Mouse (Mus musculus) lung, postnatal 0 days (tissue): ENCODE results near the gene Cox6b2. TPM values are rescaled to one million over a fixed set of nuclear protein-coding genes. Genes with fewer than 3 reads are reported as not detected.

Experiments used
- ATAC-seq: fragments of 200-750 bp; cut with Nextera tagmentation; 2 replicates; pipeline ENCODE4 v1.8.0; 2017; ENCODE audit warnings: moderate library complexity
- DNase-seq: peaks from one replicate; pipeline ENCODE4 v3.0.0-alpha.2; 2016; ENCODE audit warnings: low spot score
- H3K27ac ChIP-seq: fragments of 300-500 bp; sonication (generic); 2 replicates; pipeline ENCODE4 v1.5.1; 2014; ENCODE audit warnings: antibody characterized with exemption, mild to moderate bottlenecking, low read length, mixed read lengths
- H3K27me3 ChIP-seq: fragments of 300-500 bp; sonication (generic); replicated peaks from 2 replicates; pipeline ENCODE4 v1.6.1; 2014; ENCODE audit warnings: low read length, mixed read lengths; ENCODE audit not compliant: insufficient read depth
- H3K36me3 ChIP-seq: fragments of 300-500 bp; sonication (generic); 2 replicates; pipeline ENCODE4 v1.6.1; 2014; ENCODE audit warnings: low read length, mixed read lengths; ENCODE audit not compliant: insufficient read depth
- H3K4me1 ChIP-seq: fragments of 300-500 bp; sonication (generic); 2 replicates; pipeline ENCODE4 v1.6.1; 2014; ENCODE audit warnings: antibody characterized with exemption, low read depth, low read length, mixed read lengths; ENCODE audit not compliant: insufficient read depth
- H3K4me2 ChIP-seq: fragments of 300-500 bp; sonication (generic); replicated peaks from 2 replicates; pipeline ENCODE4 v1.6.1; 2014; ENCODE audit warnings: low read depth, mild to moderate bottlenecking, low read length, moderate library complexity, mixed read lengths
- H3K4me3 ChIP-seq: fragments of 300-500 bp; sonication (generic); 2 replicates; pipeline ENCODE4 v1.5.1; 2014; ENCODE audit warnings: low read depth, low read length
- H3K9ac ChIP-seq: fragments of 300-500 bp; sonication (generic); replicated peaks from 2 replicates; pipeline ENCODE4 v1.6.1; 2014; ENCODE audit warnings: low read depth, mild to moderate bottlenecking
- H3K9me3 ChIP-seq: fragments of 300-500 bp; sonication (generic); 2 replicates; pipeline ENCODE4 v1.6.1; 2016; ENCODE audit warnings: low read length, mixed read lengths
- CTCF ChIP-seq: IDR thresholded peaks from 2 replicates; pipeline ENCODE4 v1.5.1; 2016; ENCODE audit warnings: antibody characterized with exemption, mild to moderate bottlenecking
- EP300 ChIP-seq: IDR thresholded peaks from 2 replicates; pipeline ENCODE4 v1.6.1; 2016; ENCODE audit warnings: antibody characterized with exemption, mild to moderate bottlenecking, control low read depth
- WGBS: fragments of 180-500 bp; shearing (Covaris S2); extraction: QIAGEN DNeasy Blood & Tissue Kit; methylation state at CpG from one replicate; pipeline ENCODE4 v1.1.7; 2014; 5-methylcytosine and 5-hydroxymethylcytosine counted together
- polyA plus RNA-seq: library from polyadenylated mRNA; unstranded; fragments of >200 nt; fragmentation: Nextera tagmentation; extraction: Ambion mirVana; gene quantifications from 2 replicates; pipeline ENCODE4 v1.2.1, GENCODE M21; 2015

The Cox6b2 gene
- polyA plus RNA-seq, 1 experiment from 2014 or later, result 67.7 TPM

DNA sequence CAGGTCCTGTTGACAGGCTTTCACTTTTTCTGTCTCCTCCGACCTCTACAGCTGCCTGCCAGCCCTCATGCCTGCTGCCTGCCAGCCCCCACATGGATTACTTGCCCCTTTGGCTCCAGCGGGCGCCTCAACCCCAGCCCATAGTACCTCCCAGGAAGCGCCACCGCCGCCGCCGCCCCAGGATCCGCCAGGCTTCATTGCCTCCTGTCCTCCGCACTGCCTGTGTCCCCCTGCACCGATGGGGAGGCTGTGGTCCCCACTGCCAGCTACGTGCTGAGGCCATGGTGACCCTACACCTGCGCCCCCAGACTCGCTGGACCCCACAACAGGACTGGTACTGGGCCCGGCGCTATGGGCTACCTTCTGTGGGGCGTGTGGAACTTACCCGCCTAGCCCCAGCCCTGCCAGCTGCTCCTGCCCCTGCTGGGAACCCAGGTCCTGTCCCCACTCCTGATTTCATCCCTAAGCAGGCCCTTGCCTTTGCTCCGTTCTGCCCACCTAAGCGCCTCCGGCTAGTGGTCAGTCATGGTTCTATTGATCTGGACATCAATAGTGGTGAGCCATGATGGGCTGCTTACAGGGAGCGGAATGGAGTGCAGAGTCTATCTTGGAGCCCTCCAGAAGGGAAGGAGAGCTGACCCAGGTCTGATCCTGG, 6.4 kb downstream of the Cox6b2 start:
- WGBS, result 89% methylated on average over 22 of the region's 22 CpGs
- ATAC-seq, result no peak

DNA sequence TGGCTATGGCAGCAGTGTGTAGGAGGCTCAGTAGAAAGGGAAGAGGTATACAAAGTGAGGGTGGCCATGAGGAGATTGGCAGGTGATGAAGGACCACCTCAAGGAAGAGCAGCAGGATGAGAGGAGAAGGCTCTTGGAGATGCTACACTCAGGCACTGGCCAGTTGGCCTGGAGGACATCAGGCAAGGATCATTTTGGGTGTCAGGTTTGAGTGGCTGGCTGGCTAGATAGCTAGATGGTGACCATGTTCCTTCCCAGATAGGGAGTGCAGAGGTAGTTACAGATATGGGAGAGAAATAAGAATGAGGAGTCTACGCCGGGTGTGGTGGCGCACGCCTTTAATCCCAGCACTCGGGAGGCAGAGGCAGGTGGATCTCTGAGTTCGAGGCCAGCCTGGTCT, 8.0 kb downstream of the Cox6b2 start:
- H3K27me3 ChIP-seq, result no peaks in the 10 kb centered on the region
- no peak for ATAC-seq
- no peaks in the 10 kb centered on the region; the same call in 1 of the 2 replicates for H3K36me3 ChIP-seq
- no peak for DNase-seq
- WGBS, result 98% methylated on average over 5 of the region's 6 CpGs
- H3K4me1 ChIP-seq, result peaks cover 5% of the 10 kb centered on the region; the same call in 1 of the 2 replicates
- H3K4me3 ChIP-seq, result no peak overlapping the region
- no peak overlapping the region for H3K27ac ChIP-seq
- TF ChIP-seq EP300 (no peak), CTCF (no peak)
- H3K9me3 ChIP-seq, result no peaks in the 10 kb centered on the region
- no peak overlapping the region for H3K4me2 ChIP-seq
- H3K9ac ChIP-seq, result no peak overlapping the region

More for the DNA sequence above, 6.4 kb downstream of the Cox6b2 start:
- no peaks in the 10 kb centered on the region; the same call in 1 of the 2 replicates for H3K36me3 ChIP-seq
- H3K9me3 ChIP-seq, result no peaks in the 10 kb centered on the region
- no peak overlapping the region for H3K9ac ChIP-seq
- H3K4me3 ChIP-seq, result no peak overlapping the region
- H3K4me1 ChIP-seq, result no peaks in the 10 kb centered on the region
- DNase-seq, result no peak
- H3K27me3 ChIP-seq, result no peaks in the 10 kb centered on the region
- no peak overlapping the region for H3K4me2 ChIP-seq
- H3K27ac ChIP-seq, result no peak overlapping the region
- no peak for TF ChIP-seq EP300
- no peak for TF ChIP-seq CTCF

DNA sequence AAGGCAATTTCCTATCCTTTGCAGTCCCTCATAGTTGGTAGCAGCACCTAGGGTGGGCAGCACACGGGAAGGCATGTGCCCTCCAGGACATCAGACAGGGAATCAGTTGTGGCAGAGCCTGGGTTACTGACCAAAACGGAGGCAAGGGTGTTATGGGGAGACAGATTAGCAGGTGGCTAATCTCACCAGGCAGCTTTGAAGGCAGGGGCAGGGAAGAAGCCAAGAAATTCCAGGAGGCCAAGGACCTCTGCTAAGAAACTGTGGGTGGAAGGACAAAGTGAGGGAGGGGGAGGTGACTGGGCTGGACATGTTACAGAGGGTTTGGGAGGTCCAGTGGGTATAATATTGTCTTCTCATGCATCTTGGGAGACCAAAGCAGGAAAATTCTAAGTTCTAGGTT, 9.5 kb downstream of the Cox6b2 start:
- no peaks in the 10 kb centered on the region; the same call in 1 of the 2 replicates for H3K36me3 ChIP-seq

DNA sequence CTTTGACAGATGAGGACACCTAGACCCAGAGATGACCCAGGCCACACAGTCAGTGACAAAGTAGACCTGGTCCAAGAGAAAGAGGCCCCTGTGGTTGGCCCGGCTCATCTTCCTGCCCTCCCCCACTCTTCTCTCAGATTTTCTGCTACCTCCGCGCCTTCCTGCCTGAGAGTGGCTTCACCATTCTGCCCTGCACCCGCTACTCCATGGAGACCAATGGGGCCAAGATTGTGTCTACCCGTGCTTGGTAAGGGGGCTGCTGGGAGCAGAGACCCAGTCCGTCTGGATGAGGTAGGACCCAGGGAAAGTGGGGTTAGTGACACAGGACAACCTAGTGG, 10.4 kb downstream of the Cox6b2 start:
- no peaks in the 10 kb centered on the region for H3K27me3 ChIP-seq
- peaks cover 9% of the 10 kb centered on the region; the same call in 1 of the 2 replicates for H3K4me1 ChIP-seq
- TF ChIP-seq CTCF, result no peak
- TF ChIP-seq EP300, result no peak
- DNase-seq (no peak), ATAC-seq (no peak)
- no peak overlapping the region for H3K4me2 ChIP-seq
- H3K9ac ChIP-seq, result no peak overlapping the region
- no peak overlapping the region for H3K4me3 ChIP-seq
- 0 out of 2 replicates have a peak overlapping the region, but pooled peaks have one; percentile 5 for H3K27ac ChIP-seq
- no peaks in the 10 kb centered on the region; the same call in 1 of the 2 replicates for H3K36me3 ChIP-seq
- 80% methylated on average over 6 of the region's 6 CpGs for WGBS
- no peaks in the 10 kb centered on the region for H3K9me3 ChIP-seq

More for the DNA sequence above, 9.5 kb downstream of the Cox6b2 start:
- TF ChIP-seq EP300 (0 out of 2 replicates have a peak, but pooled peaks have one; percentile 20), CTCF (no peak)
- H3K27me3 ChIP-seq, result no peaks in the 10 kb centered on the region
- H3K4me3 ChIP-seq, result no peak overlapping the region
- H3K9ac ChIP-seq, result no peak overlapping the region
- H3K4me1 ChIP-seq, result peaks cover 9% of the 10 kb centered on the region; the same call in 1 of the 2 replicates
- DNase-seq, result peak; percentile 83
- WGBS, result 53% methylated on average over 2 of the region's 2 CpGs
- no peak overlapping the region for H3K4me2 ChIP-seq
- H3K9me3 ChIP-seq, result no peaks in the 10 kb centered on the region
- H3K27ac ChIP-seq, result no peak overlapping the region; the same call in 1 of the 2 replicates
- no peak for ATAC-seq

DNA sequence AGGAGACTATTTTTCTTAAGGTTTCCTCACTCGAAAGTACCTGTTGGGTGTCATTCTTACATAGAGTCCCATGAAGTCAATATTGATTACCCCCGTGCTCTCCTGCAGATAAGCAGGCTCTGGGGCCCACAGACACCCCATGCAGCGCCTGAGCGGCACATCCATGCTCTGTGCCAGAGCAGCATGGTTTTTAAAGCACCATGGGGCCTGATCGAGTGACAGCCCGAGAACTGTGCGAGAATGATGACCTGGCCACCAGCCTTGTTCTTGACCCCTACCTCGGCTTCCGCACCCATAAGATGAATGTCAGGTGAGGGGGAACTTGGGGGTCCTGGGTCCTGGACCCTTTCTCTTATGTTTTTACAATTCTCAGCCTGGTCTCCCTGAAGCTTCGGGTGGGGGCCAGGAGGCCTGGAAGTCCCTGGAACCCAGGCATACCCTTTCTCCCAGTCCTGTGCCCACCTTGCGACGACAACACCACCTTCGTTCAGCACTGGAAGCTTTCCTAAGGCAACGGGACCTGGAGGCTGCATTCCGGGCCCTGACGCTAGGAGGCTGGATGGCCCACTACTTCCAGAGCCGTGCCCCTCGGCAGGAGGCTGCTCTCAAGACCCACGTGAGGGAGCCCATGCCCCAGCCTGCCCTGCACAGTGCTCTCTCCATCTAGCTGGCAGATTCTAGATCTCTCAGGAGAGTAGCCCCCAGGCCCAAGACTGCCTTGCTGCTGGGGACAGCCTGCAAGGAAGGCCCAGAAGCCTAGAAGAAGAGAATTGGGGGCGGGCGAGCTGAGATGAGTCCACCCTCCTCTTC, 11.0 kb downstream of the Cox6b2 start:
- no peak overlapping the region for H3K9ac ChIP-seq
- no peak for ATAC-seq
- H3K4me3 ChIP-seq, result no peak overlapping the region

DNA sequence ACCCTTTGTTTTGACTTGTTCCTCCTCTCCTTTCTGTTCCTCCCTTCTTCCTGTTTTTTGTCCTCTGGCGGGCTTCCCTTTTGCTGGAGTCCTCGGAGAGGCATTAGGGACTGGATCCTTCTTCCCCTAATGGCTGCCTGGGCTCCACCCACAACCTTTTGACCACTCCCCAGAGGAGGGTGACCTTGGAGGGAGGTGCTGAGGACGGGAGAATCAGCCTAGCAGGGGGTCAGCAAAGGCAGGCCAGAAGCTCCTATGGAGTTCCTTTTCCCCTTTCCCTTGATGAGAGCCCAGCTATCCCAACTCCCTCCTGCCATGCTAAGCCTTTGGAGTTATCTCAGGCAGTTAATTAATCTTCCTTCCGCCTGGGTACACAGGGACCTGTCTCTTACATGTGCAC, 11.7 kb downstream of the Cox6b2 start:
- Histone ChIP-seq H3K27me3 (no peaks in the 10 kb centered on the region), H3K4me3 (peak overlapping the region; percentile 71), H3K4me2 (peak overlapping the region; percentile 69), H3K4me1 (peaks cover 9% of the 10 kb centered on the region; the same call in 1 of the 2 replicates), H3K36me3 (no peaks in the 10 kb centered on the region; the same call in 1 of the 2 replicates), H3K27ac (peak overlapping the region; percentile 89), H3K9ac (peak overlapping the region; percentile 71), H3K9me3 (no peaks in the 10 kb centered on the region)
- TF ChIP-seq EP300 (no peak), CTCF (no peak)
- DNase-seq (peak; percentile 62), ATAC-seq (no peak)
- 4% methylated on average over 4 of the region's 4 CpGs for WGBS

More for the DNA sequence above, 11.0 kb downstream of the Cox6b2 start:
- 72% methylated on average over 21 of the region's 21 CpGs for WGBS
- Histone ChIP-seq H3K4me1 (peaks cover 9% of the 10 kb centered on the region; the same call in 1 of the 2 replicates), H3K27me3 (no peaks in the 10 kb centered on the region), H3K4me2 (peak overlapping the region; percentile 69; the same call in 1 of the 2 replicates), H3K36me3 (no peaks in the 10 kb centered on the region; the same call in 1 of the 2 replicates), H3K9me3 (no peaks in the 10 kb centered on the region), H3K27ac (0 out of 2 replicates have a peak overlapping the region, but pooled peaks have one; percentile 5)
- no peak for TF ChIP-seq EP300
- DNase-seq, result no peak
